Mouse (Mus musculus) liver, embryonic 11.5 days (tissue): ENCODE measurements around the gene Scyl2. TPM values are rescaled to one million over a fixed set of nuclear protein-coding genes. Genes with fewer than 3 reads are reported as not detected.

ENCODE experiments used
- ATAC-seq: fragments of 200-750 bp; cut with Nextera tagmentation; replicated peaks from 2 replicates; pipeline ENCODE4 v1.8.0; 2017; ENCODE audit warnings: moderate number of reproducible peaks, mild to moderate bottlenecking, moderate TSS enrichment, moderate library complexity; ENCODE audit not compliant: low FRiP score
- DNase-seq: peaks from one replicate; pipeline ENCODE4 v3.0.0-alpha.2; 2017; ENCODE audit warnings: low spot score
- H3K27ac ChIP-seq: fragments of 300-500 bp; sonication (generic); 2 replicates; pipeline ENCODE4 v1.5.1; 2014; ENCODE audit warnings: mild to moderate bottlenecking, low read depth, low read length, control low read depth
- H3K27me3 ChIP-seq: fragments of 300-500 bp; sonication (generic); replicated peaks from 2 replicates; pipeline ENCODE4 v1.6.1; 2014; ENCODE audit warnings: low read length, mixed read lengths; ENCODE audit not compliant: control insufficient read depth, insufficient read depth
- H3K36me3 ChIP-seq: fragments of 300-500 bp; sonication (generic); 2 replicates; pipeline ENCODE4 v1.6.1; 2014; ENCODE audit warnings: mild to moderate bottlenecking, low read length, moderate library complexity, mixed read lengths; ENCODE audit not compliant: control insufficient read depth, insufficient read depth
- H3K4me1 ChIP-seq: fragments of 300-500 bp; sonication (generic); replicated peaks from 2 replicates; pipeline ENCODE4 v1.6.1; 2014; ENCODE audit warnings: low read length, mixed read lengths; ENCODE audit not compliant: control insufficient read depth, insufficient read depth
- H3K4me2 ChIP-seq: fragments of 300-500 bp; sonication (generic); 2 replicates; pipeline ENCODE4 v1.6.1; 2014; ENCODE audit warnings: mild to moderate bottlenecking, control low read depth, moderate library complexity
- H3K4me3 ChIP-seq: fragments of 300-500 bp; sonication (generic); 2 replicates; pipeline ENCODE4 v1.5.1; 2014; ENCODE audit warnings: low read depth, low read length, control low read depth
- H3K9ac ChIP-seq: fragments of 300-500 bp; sonication (generic); 2 replicates; pipeline ENCODE4 v1.6.1; 2014; ENCODE audit warnings: low read depth, low read length, control low read depth
- H3K9me3 ChIP-seq: fragments of 300-500 bp; sonication (generic); 2 replicates; pipeline ENCODE4 v1.6.1; 2016; ENCODE audit warnings: low read length, inconsistent platforms, mixed read lengths; ENCODE audit not compliant: control insufficient read depth
- WGBS: fragments of 180-500 bp; shearing (Covaris S2); extraction: QIAGEN DNeasy Blood & Tissue Kit; methylation state at CpG from one replicate; pipeline ENCODE4 v1.1.7; 2014; 5-methylcytosine and 5-hydroxymethylcytosine counted together
- polyA plus RNA-seq: library from polyadenylated mRNA; unstranded; fragments of >200 nt; fragmentation: Nextera tagmentation; extraction: Ambion mirVana; gene quantifications from 2 replicates; pipeline ENCODE4 v1.2.1, GENCODE M21; 2014

Gene Scyl2
- polyA plus RNA-seq, 1 experiment from 2014 or later, result 11.7 TPM

DNA sequence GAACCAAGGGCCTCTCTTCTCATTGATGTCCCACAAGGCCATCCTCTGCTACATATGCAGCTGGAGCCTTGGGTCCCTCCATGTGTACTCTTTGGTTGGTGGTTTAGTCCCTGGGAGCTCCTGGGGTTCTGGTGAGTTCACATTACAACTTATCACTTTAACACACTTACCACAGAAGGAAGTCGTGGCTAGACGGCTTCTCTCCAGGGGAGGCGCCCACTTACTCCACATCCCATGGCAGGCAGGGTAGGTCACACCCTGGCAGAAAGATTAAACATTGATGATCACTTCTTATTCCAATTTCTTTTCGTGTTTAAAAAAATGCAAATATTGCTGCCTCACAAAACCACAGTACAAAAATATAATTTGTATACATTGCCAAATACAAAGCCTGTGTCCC lies 88.8 kb downstream of the Scyl2 start:
- Histone ChIP-seq H3K36me3 (no peaks in the 10 kb centered on the region), H3K4me1 (peaks cover 9% of the 10 kb centered on the region), H3K9ac (no peak overlapping the region), H3K4me2 (no peak overlapping the region), H3K4me3 (no peak overlapping the region), H3K27me3 (no peaks in the 10 kb centered on the region), H3K9me3 (no peaks in the 10 kb centered on the region), H3K27ac (no peak overlapping the region)
- ATAC-seq, result peak; percentile 72
- no peak for DNase-seq
- 51% methylated on average over 4 of the region's 4 CpGs for WGBS

DNA sequence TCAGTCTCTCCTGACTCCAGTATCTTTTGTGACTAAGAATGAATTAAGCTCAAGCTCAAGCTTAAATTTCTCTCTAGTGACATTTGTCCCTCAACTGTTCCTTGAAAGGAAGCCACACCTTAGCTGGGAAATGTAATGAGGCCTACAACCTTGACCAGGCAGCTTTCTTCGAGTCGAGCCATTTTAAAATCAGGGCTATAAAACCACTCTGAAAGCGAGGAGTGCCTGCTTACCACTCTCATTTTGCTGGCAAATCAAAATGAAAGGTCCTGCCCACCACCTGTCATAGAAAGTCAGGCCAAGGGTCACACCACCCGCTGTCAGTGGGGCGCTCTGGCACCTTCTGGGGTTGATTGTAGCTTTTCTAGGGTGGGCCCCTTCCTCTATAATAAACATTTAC lies 90.2 kb downstream of the Scyl2 start:
- no peak for ATAC-seq

DNA sequence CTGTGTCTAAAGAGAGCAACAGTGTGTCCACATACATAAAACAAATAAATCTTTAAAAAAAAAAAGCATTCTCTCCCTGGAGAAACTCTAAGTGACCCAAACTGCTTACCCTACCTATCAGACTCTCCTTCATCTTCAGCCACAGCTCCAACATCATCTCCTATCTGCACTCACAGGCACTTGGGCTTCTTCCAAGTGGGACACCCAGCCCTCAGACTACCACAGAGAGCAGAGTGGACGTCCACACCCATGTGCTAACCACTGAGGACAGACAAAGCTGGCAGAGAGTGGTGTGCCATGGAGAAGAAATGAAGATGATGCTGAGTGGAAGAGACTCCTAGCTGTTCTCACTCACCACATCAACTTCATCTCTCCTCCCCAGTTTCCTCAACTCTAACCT lies 90.6 kb downstream of the Scyl2 start:
- Histone ChIP-seq H3K27ac (no peak overlapping the region), H3K4me3 (no peak overlapping the region), H3K36me3 (no peaks in the 10 kb centered on the region), H3K4me1 (peaks cover 9% of the 10 kb centered on the region), H3K9me3 (no peaks in the 10 kb centered on the region), H3K4me2 (no peak overlapping the region), H3K27me3 (no peaks in the 10 kb centered on the region), H3K9ac (no peak overlapping the region)
- no peak for ATAC-seq
- no peak for DNase-seq
- WGBS, result 55% methylated on average over 1 of the region's 1 CpGs

More for the DNA sequence above, 90.2 kb downstream of the Scyl2 start:
- DNase-seq, result no peak
- 86% methylated on average over 5 of the region's 5 CpGs for WGBS
- Histone ChIP-seq H3K4me3 (no peak overlapping the region), H3K9ac (no peak overlapping the region), H3K4me1 (peaks cover 9% of the 10 kb centered on the region), H3K27ac (no peak overlapping the region), H3K36me3 (no peaks in the 10 kb centered on the region), H3K27me3 (no peaks in the 10 kb centered on the region), H3K4me2 (no peak overlapping the region), H3K9me3 (no peaks in the 10 kb centered on the region)

DNA sequence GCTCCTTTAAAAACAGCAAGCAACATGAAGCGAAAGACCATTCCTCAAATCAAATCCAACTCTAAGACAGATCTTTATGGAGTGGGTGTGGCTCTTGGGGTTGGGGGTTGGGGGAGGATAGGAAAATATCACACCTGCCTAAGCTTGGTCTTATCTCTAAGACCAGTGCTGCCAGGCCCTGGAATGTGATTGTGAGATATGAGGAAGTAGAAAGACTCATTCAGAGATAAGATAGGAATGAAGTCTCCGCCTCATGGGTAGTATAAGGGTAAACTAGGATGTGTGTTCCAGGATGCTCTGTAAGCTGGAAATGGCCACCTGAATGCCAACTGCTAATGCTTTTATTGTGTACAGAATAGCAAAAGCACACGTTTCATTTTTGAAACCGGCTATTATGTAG lies 91.8 kb downstream of the Scyl2 start:
- ATAC-seq (peak; percentile 55), DNase-seq (no peak)
- no peaks in the 10 kb centered on the region for H3K36me3 ChIP-seq
- no peak overlapping the region for H3K4me3 ChIP-seq
- no peak overlapping the region for H3K9ac ChIP-seq
- no peak overlapping the region for H3K27ac ChIP-seq
- H3K4me1 ChIP-seq, result peaks cover 9% of the 10 kb centered on the region
- H3K4me2 ChIP-seq, result no peak overlapping the region
- no peaks in the 10 kb centered on the region for H3K9me3 ChIP-seq
- WGBS, result 50% methylated on average over 4 of the region's 4 CpGs
- no peaks in the 10 kb centered on the region for H3K27me3 ChIP-seq

DNA sequence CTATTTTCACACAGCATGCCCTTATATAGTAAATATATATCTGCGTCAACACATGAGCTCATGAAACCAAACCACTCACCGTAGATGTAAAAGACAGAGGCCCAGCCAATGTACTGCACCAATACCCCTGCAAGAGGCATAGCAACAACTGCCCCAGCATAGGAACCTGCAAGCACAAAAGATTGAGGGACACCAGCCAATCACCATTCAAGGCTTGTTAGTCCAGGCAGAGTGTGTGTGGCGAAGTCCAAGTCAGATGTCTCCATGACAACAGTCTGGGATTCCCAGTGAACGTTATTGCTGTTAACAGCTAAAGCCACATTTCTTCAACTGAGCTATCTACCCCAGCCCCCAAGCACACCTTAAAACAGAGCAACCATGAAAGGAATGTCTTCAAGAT lies 93.3 kb downstream of the Scyl2 start:
- H3K4me1 ChIP-seq, result peaks cover 9% of the 10 kb centered on the region
- no peaks in the 10 kb centered on the region for H3K27me3 ChIP-seq
- DNase-seq (no peak), ATAC-seq (no peak; the same call in 1 of the 2 replicates)
- no peak overlapping the region for H3K4me3 ChIP-seq
- no peaks in the 10 kb centered on the region for H3K9me3 ChIP-seq
- H3K9ac ChIP-seq, result no peak overlapping the region
- 65% methylated on average over 4 of the region's 4 CpGs for WGBS
- H3K36me3 ChIP-seq, result no peaks in the 10 kb centered on the region
- H3K27ac ChIP-seq, result no peak overlapping the region
- no peak overlapping the region for H3K4me2 ChIP-seq

DNA sequence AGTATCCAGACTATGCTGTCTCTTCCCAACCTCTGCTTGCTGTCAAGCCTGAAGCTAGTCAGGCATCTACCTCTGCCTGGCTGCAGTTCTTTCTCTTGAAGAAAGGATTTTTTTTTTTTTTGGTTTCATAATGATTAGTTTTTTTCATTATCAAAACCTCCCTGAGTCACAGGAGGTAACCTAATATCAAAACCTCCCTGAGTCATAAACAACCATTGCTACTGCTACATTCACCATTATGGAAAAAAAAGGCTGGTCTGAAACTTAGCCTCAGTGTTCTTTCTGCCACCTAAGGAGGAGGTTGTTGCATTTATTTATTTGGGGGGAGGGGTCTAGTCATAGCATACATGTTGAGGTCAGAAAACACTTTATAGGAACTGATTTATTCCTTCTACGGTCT lies 96.2 kb downstream of the Scyl2 start:
- no peak for DNase-seq
- no peaks in the 10 kb centered on the region for H3K27me3 ChIP-seq
- peaks cover 9% of the 10 kb centered on the region for H3K4me1 ChIP-seq
- 89% methylated on average over 1 of the region's 1 CpGs for WGBS
- H3K4me2 ChIP-seq, result no peak overlapping the region
- H3K27ac ChIP-seq, result no peak overlapping the region
- no peaks in the 10 kb centered on the region for H3K9me3 ChIP-seq
- no peak overlapping the region for H3K9ac ChIP-seq
- H3K36me3 ChIP-seq, result no peaks in the 10 kb centered on the region
- no peak overlapping the region for H3K4me3 ChIP-seq
- no peak for ATAC-seq

Other genes with a start within 250 kb of the Scyl2 start
- 7.6 and 9.1 TPM in 2 replicates for gene Gas2l3, start 242.3 kb downstream of the Scyl2 start, polyA plus RNA-seq
- 0.99 and 1.9 TPM in 2 replicates for gene Nr1h4, start 152.7 kb downstream of the Scyl2 start, polyA plus RNA-seq
- 0.13 TPM in 1 of 2 replicates, not detected in the other for gene Slc17a8, start 65.0 kb downstream of the Scyl2 start, polyA plus RNA-seq
- 29.3 and 33.2 TPM in 2 replicates for gene Actr6, start 46.0 kb upstream of the Scyl2 start, polyA plus RNA-seq
- gene Uhrf1bp1l, start 58.7 kb upstream of the Scyl2 start, polyA plus RNA-seq, result 24.4 and 26.8 TPM in 2 replicates
- 0.69 and 0.80 TPM in 2 replicates for gene Anks1b, start 187.2 kb upstream of the Scyl2 start, polyA plus RNA-seq